Mouse (Mus musculus) brain, embryonic 14.5 days (tissue): Measurements from ENCODE around the gene Zdhhc1.

Source experiments
- CTCF ChIP-seq: fragments of 200-500 bp; IDR thresholded peaks from 2 replicates; pipeline ENCODE4 v1.5.1; 2012; ENCODE audit warnings: inconsistent platforms, mild to moderate bottlenecking, moderate library complexity, borderline replicate concordance; ENCODE audit not compliant: insufficient read depth, insufficient read length; ENCODE audit errors: extremely low read depth
- POLR2A ChIP-seq: fragments of 200-500 bp; IDR thresholded peaks from 2 replicates; pipeline ENCODE4 v1.6.1; 2012; ENCODE audit warnings: mild to moderate bottlenecking, inconsistent platforms, borderline replicate concordance; ENCODE audit not compliant: poor library complexity, insufficient read depth, insufficient read length, severe bottlenecking; ENCODE audit errors: extremely low read depth

GRCm38 (mm10) chr8:105537011-105537677 lies 40.4 kb upstream of the Zdhhc1 start:
- TF ChIP-seq POLR2A (no peak), CTCF (no peak)
